Mouse (Mus musculus) liver, adult 2 months (tissue): ENCODE measurements at regions not wholly inside any gene's neighbourhood (a gene's known extent, or its start where the extent isn't known, plus 50 kb on each side); places are given as distances from the start of the nearest gene placed in this dataset.

ENCODE experiments used
- CTCF ChIP-seq: fragments of 200-500 bp; IDR thresholded peaks from 2 replicates; pipeline ENCODE4 v1.5.1; 2011; ENCODE audit warnings: low read depth, low read length, control low read depth
- POLR2A ChIP-seq: fragments of 200-500 bp; IDR thresholded peaks from 2 replicates; pipeline ENCODE4 v1.6.1; 2011; ENCODE audit warnings: low read length, control low read depth; ENCODE audit not compliant: insufficient read depth; ENCODE audit errors: extremely low read depth

- TF ChIP-seq CTCF (no peak), POLR2A (no peak)
Observed at GRCm38 (mm10) chr12:52392636-52393035, 111.1 kb upstream of the Arhgap5 start.
